Mouse (Mus musculus): ENCODE results near the gene Nfic. TPM values are rescaled to one million over a fixed set of nuclear protein-coding genes. Genes with fewer than 3 reads are reported as not detected.

Gene Nfic
- total and polyA plus RNA-seq, 3 experiments = 2.0 to 9.7 TPM; not detected in 1

- no peak overlapping the region for H3K4me3 ChIP-seq (ENCODE audit: control insufficient read depth in 1 of 2, insufficient read depth in 1 of 2, low read depth in 2 of 2, low read length in 2 of 2)
- no peak for TF ChIP-seq TBP (IDR thresholded peaks at IDR 0.05; ENCODE audit: low read depth, low read length)
- TF ChIP-seq USF2 (IDR thresholded peaks at IDR 0.05; ENCODE audit: borderline replicate concordance in 1 of 2, insufficient read depth in 1 of 2, low read depth in 1 of 2, low read length in 2 of 2) = no peak
- no peak for TF ChIP-seq SIN3A (IDR thresholded peaks at IDR 0.05; ENCODE audit: low read length)
- no peak for TF ChIP-seq E2F4 (IDR thresholded peaks at IDR 0.05; ENCODE audit: borderline replicate concordance, low read depth, low read length)
- TF ChIP-seq BHLHE40 (IDR thresholded peaks at IDR 0.05; ENCODE audit: borderline replicate concordance, low read depth, low read length) = no peak
- no peak for TF ChIP-seq MAZ (IDR thresholded peaks at IDR 0.05; ENCODE audit: low read depth, low read length)
- TF ChIP-seq TAL1 (IDR thresholded peaks at IDR 0.05; ENCODE audit: low read length) = no peak
- no peak for TF ChIP-seq TCF12 (IDR thresholded peaks at IDR 0.05; ENCODE audit: low read depth, low read length)
- TF ChIP-seq GATA1 (IDR thresholded peaks at IDR 0.05; ENCODE audit: low read depth, low read length) = no peak
- TF ChIP-seq MAX (IDR thresholded peaks at IDR 0.05; ENCODE audit: low read length) = no peak
- TF ChIP-seq RAD21 (IDR thresholded peaks at IDR 0.05; ENCODE audit: low read depth, low read length) = no peak
- no peak for TF ChIP-seq JUND (IDR thresholded peaks at IDR 0.05; ENCODE audit: low read depth, low read length)
- TF ChIP-seq MEF2A (IDR thresholded peaks at IDR 0.05; ENCODE audit: extremely low read depth, insufficient replicate concordance, low read depth, low read length, poor library complexity, severe bottlenecking) = no peak
- DNase-seq (ENCODE audit: low read depth, low spot score) = no peak
- H3K27me3 ChIP-seq (ENCODE audit: control insufficient read depth in 1 of 2, insufficient read depth in 2 of 2, low read length in 2 of 2) = no peaks in the 10 kb centered on the region
- H3K79me2 ChIP-seq (ENCODE audit: control insufficient read depth, insufficient read depth, low read length, poor library complexity) = no peaks in the 10 kb centered on the region; the same call in 1 of the 2 replicates
- H3K36me3 ChIP-seq (ENCODE audit: control insufficient read depth in 1 of 2, insufficient read depth in 2 of 2, low read length in 2 of 2) = peaks cover 0 to 7% of the 10 kb centered on the region in 2 experiments; a peak in 3 of 4 replicates
- no peaks in the 10 kb centered on the region for H3K9me3 ChIP-seq (replicated peaks; ENCODE audit: insufficient read depth, low read length)
- H3K4me1 ChIP-seq (ENCODE audit: control insufficient read depth in 1 of 2, insufficient read depth in 2 of 2, low read length in 2 of 2) = peaks cover 0 to 20% of the 10 kb centered on the region in 2 experiments; a peak in 3 of 4 replicates
- no peak overlapping the region for H3K9ac ChIP-seq (ENCODE audit: control insufficient read depth, low read depth, low read length, poor library complexity, severe bottlenecking)
- H3K27ac ChIP-seq (ENCODE audit: control insufficient read depth, low read depth, low read length) = no peak overlapping the region
Measured at GRCm38 (mm10) chr10:81501863-81502262, 46.4 kb upstream of the Nfic start.

GRCm38 (mm10) chr10:81500032-81500431, 44.6 kb upstream of the Nfic start, which contains the start of gene S1pr4:
TSS of gene S1pr4 (minus strand) at chr10:81500132.
- Histone ChIP-seq H3K79me2 (ENCODE audit: control insufficient read depth, insufficient read depth, low read length, poor library complexity) (peaks cover 12% of the 10 kb centered on the region), H3K4me1 (ENCODE audit: control insufficient read depth in 1 of 2, insufficient read depth in 2 of 2, low read length in 2 of 2) (peaks cover 0 to 21% of the 10 kb centered on the region in 2 experiments; a peak in 3 of 4 replicates), H3K4me3 (ENCODE audit: control insufficient read depth in 1 of 2, insufficient read depth in 1 of 2, low read depth in 2 of 2, low read length in 2 of 2) (no peak within 1 kb of the TSS), H3K27ac (ENCODE audit: control insufficient read depth, low read depth, low read length) (no peak within 1 kb of the TSS), H3K36me3 (ENCODE audit: control insufficient read depth in 1 of 2, insufficient read depth in 2 of 2, low read length in 2 of 2) (peaks cover 0 to 8% of the 10 kb centered on the region in 2 experiments; a peak in 2 of 4 replicates), H3K27me3 (ENCODE audit: control insufficient read depth in 1 of 2, insufficient read depth in 2 of 2, low read length in 2 of 2) (no peaks in the 10 kb centered on the region), H3K9me3 (replicated peaks; ENCODE audit: insufficient read depth, low read length) (no peaks in the 10 kb centered on the region), H3K9ac (ENCODE audit: control insufficient read depth, low read depth, low read length, poor library complexity, severe bottlenecking) (no peak within 1 kb of the TSS)
- DNase-seq (ENCODE audit: low read depth, low spot score) = no peak
- TF ChIP-seq JUND (IDR thresholded peaks at IDR 0.05; ENCODE audit: low read depth, low read length) (no peak), USF2 (IDR thresholded peaks at IDR 0.05; ENCODE audit: borderline replicate concordance in 1 of 2, insufficient read depth in 1 of 2, low read depth in 1 of 2, low read length in 2 of 2) (no peak), NRF1 (IDR thresholded peaks at IDR 0.05; ENCODE audit: insufficient read depth, low read depth, low read length, poor library complexity, severe bottlenecking) (no peak), ZMIZ1 (IDR thresholded peaks at IDR 0.05; ENCODE audit: low read depth, low read length) (no peak), NELFE (IDR thresholded peaks at IDR 0.05; ENCODE audit: low read depth, low read length) (no peak), TCF12 (IDR thresholded peaks at IDR 0.05; ENCODE audit: low read depth, low read length) (no peak), MXI1 (IDR thresholded peaks at IDR 0.05; ENCODE audit: low read depth, low read length) (no peak), BHLHE40 (IDR thresholded peaks at IDR 0.05; ENCODE audit: borderline replicate concordance, low read depth, low read length) (no peak), CHD1 (IDR thresholded peaks at IDR 0.05; ENCODE audit: low read depth, low read length) (no peak), MAFK (IDR thresholded peaks at IDR 0.05; ENCODE audit: borderline replicate concordance, low read depth, low read length) (no peak), KAT2A (conservative IDR thresholded peaks at IDR 0.05; ENCODE audit: low read depth, low read length) (no peak), SMC3 (IDR thresholded peaks at IDR 0.05; ENCODE audit: low read depth, low read length) (no peak)

Measured in MEL (cell line).